Mouse (Mus musculus) kidney, adult 10 weeks (tissue): ENCODE measurements around the gene Zbtb42. TPM values are rescaled to one million over a fixed set of nuclear protein-coding genes. Genes with fewer than 3 reads are reported as not detected.

Experiments
- polyA plus RNA-seq: library from polyadenylated mRNA; stranded (reverse); fragments of 350-450 nt; fragmentation: Illumina TruSeq; extraction: RNeasy Lipid Tissue Mini Kit (QIAGEN cat#74804); gene quantifications from one replicate; pipeline ENCODE4 v1.2.3, GENCODE M21; 2014; ENCODE audit warnings: low read depth, low replicate concordance

The Zbtb42 gene
- polyA plus RNA-seq, result 0.24 TPM

GRCm38 (mm10) chr12:112678555-112679026 is at the start of gene Zbtb42:
Gene Zbtb42, plus strand, starts transcription at chr12:112678828.

GRCm38 (mm10) chr12:112644180-112644854 is 34.3 kb upstream of the Zbtb42 start, which contains the start of gene Siva1:
Gene Siva1, plus strand, starts transcription at chr12:112644679.

GRCm38 (mm10) chr12:112674132-112675011 is 4.3 kb upstream of the Zbtb42 start, which contains the start of gene Akt1:
Gene Akt1, minus strand, starts transcription at chr12:112674884.

GRCm38 (mm10) chr12:112720216-112720615 is 41.6 kb downstream of the Zbtb42 start, which contains the start of gene Cep170b:
Gene Cep170b, plus strand, starts transcription at chr12:112720455.

Other genes with a start within 250 kb of the Zbtb42 start
- gene A530016L24Rik, start 189.4 kb upstream of the Zbtb42 start, polyA plus RNA-seq, result not detected
- gene Tmem179, start 162.1 kb upstream of the Zbtb42 start, polyA plus RNA-seq, result not detected
- 0.24 TPM for gene Inf2, start 90.0 kb upstream of the Zbtb42 start, polyA plus RNA-seq
- 1.5 TPM for gene Adssl1, start 58.8 kb upstream of the Zbtb42 start, polyA plus RNA-seq
- 1.9 TPM for gene Siva1, start 34.1 kb upstream of the Zbtb42 start, polyA plus RNA-seq
- gene Akt1, start 3.9 kb upstream of the Zbtb42 start, polyA plus RNA-seq, result 2.5 TPM
- 23.6 TPM for gene Cep170b, start 41.6 kb downstream of the Zbtb42 start, polyA plus RNA-seq
- gene Pld4, start 81.8 kb downstream of the Zbtb42 start, polyA plus RNA-seq, result 0.20 TPM
- 0.16 TPM for gene Ahnak2, start 123.8 kb downstream of the Zbtb42 start, polyA plus RNA-seq
- gene Clba1, start 130.1 kb downstream of the Zbtb42 start, polyA plus RNA-seq, result 5.5 TPM
- 3.3 TPM for gene Cdca4, start 150.6 kb downstream of the Zbtb42 start, polyA plus RNA-seq
- not detected for gene Gpr132, start 189.4 kb downstream of the Zbtb42 start, polyA plus RNA-seq